Mouse (Mus musculus) adipose tissue, adult 10 weeks (tissue): ENCODE measurements around the gene Caap1. TPM values are rescaled to one million over a fixed set of nuclear protein-coding genes. Genes with fewer than 3 reads are reported as not detected.

Experiments
- polyA plus RNA-seq: library from polyadenylated mRNA; stranded (reverse); fragments of 350-450 nt; fragmentation: Illumina TruSeq; extraction: RNeasy Lipid Tissue Mini Kit (QIAGEN cat#74804); gene quantifications from one replicate; pipeline ENCODE4 v1.2.3, GENCODE M21; 2014; ENCODE audit warnings: low read depth, low replicate concordance

The Caap1 gene
- polyA plus RNA-seq, result 9.0 TPM

GRCm38 (mm10) chr4:94556265-94557054 lies at the start of gene Caap1, which contains the start of gene Gm10306:
Gene Caap1 (minus strand): TSS chr4:94556796.
Gene Gm10306 (plus strand): TSS chr4:94556546.

GRCm38 (mm10) chr4:94603031-94603629 lies 46.5 kb upstream of the Caap1 start, which contains the start of gene Plaa:
Gene Plaa (minus strand): TSS chr4:94603244.

Other genes starting within 250 kb of the Caap1 start
- gene Gm10306, start 250 bp downstream of the Caap1 start, polyA plus RNA-seq, result not detected
- 37.5 TPM for gene Plaa, start 46.4 kb upstream of the Caap1 start, polyA plus RNA-seq
- 17.6 TPM for gene Ift74, start 57.7 kb upstream of the Caap1 start, polyA plus RNA-seq
- gene Lrrc19, start 93.3 kb upstream of the Caap1 start, polyA plus RNA-seq, result not detected
- gene Tek, start 182.5 kb upstream of the Caap1 start, polyA plus RNA-seq, result 13.5 TPM